Mouse (Mus musculus) stomach, postnatal 0 days (tissue): ENCODE data around the gene Adgrg5.

Source experiments
- CTCF ChIP-seq: IDR thresholded peaks from 2 replicates; pipeline ENCODE4 v1.5.1; 2016; ENCODE audit warnings: antibody characterized with exemption, low read depth, mild to moderate bottlenecking, moderate library complexity
- EP300 ChIP-seq: optimal IDR thresholded peaks from 2 replicates; pipeline ENCODE3; 2016; ENCODE audit warnings: antibody characterized with exemption

- TF ChIP-seq CTCF (no peak), EP300 (no peak)
Observed at GRCm38 (mm10) chr8:94928227-94928626, 4.7 kb downstream of the Adgrg5 start.
